Mouse (Mus musculus): ENCODE data around the gene Tmub2. TPM values are rescaled to one million over a fixed set of nuclear protein-coding genes. Genes with fewer than 3 reads are reported as not detected.
"Not testable (repeated sequence)": the region's sequence is repeated elsewhere in the genome, so short reads cannot be mapped to it uniquely, and the experiment has no call there.

Tmub2 gene
- polyA plus RNA-seq, 1 experiment from 2014 or later, result 47.8 TPM

- no peaks in the 10 kb centered on the region for H3K27me3 ChIP-seq (replicated peaks)
- H3K27ac ChIP-seq, result no peak overlapping the region
- H3K4me3 ChIP-seq (replicated peaks), result no peak overlapping the region
- H3K36me3 ChIP-seq, result no peaks in the 10 kb centered on the region; the same call in 1 of the 2 replicates
- no peak overlapping the region for H3K9ac ChIP-seq
- no peak for ATAC-seq (ENCODE audit: insufficient read depth, low FRiP score, low read depth)
- no peak overlapping the region for H3K4me2 ChIP-seq
- no peaks in the 10 kb centered on the region for H3K4me1 ChIP-seq
- H3K9me3 ChIP-seq, result no peaks in the 10 kb centered on the region
- WGBS, result 49% methylated on average over 9 of the region's 9 CpGs
Observed at GRCm38 (mm10) chr11:102257514-102257913, 27.2 kb upstream of the Tmub2 start.

- Histone ChIP-seq H3K4me1 (no peaks in the 10 kb centered on the region), H3K36me3 (no peaks in the 10 kb centered on the region; the same call in 1 of the 2 replicates), H3K9me3 (no peaks in the 10 kb centered on the region), H3K27ac (no peak overlapping the region), H3K4me3 (replicated peaks) (no peak overlapping the region), H3K9ac (no peak overlapping the region), H3K27me3 (replicated peaks) (no peaks in the 10 kb centered on the region), H3K4me2 (no peak overlapping the region)
- ATAC-seq (ENCODE audit: insufficient read depth, low FRiP score, low read depth), result no peak
- WGBS, result 87% methylated on average over 6 of the region's 6 CpGs
Observed at GRCm38 (mm10) chr11:102258095-102258494, 26.6 kb upstream of the Tmub2 start.

- H3K9me3 ChIP-seq, result no peaks in the 10 kb centered on the region
- H3K27ac ChIP-seq, result no peak overlapping the region
- no peak overlapping the region for H3K4me3 ChIP-seq (replicated peaks)
- H3K9ac ChIP-seq, result no peak overlapping the region
- H3K4me2 ChIP-seq, result no peak overlapping the region
- no peaks in the 10 kb centered on the region for H3K27me3 ChIP-seq (replicated peaks)
- no peaks in the 10 kb centered on the region; the same call in 1 of the 2 replicates for H3K36me3 ChIP-seq
- ATAC-seq (ENCODE audit: insufficient read depth, low FRiP score, low read depth), result no peak
- H3K4me1 ChIP-seq, result no peaks in the 10 kb centered on the region
- WGBS, result 91% methylated on average over 3 of the region's 3 CpGs
Observed at GRCm38 (mm10) chr11:102258521-102258920, 26.2 kb upstream of the Tmub2 start.

GRCm38 (mm10) chr11:102263211-102263610 is 21.5 kb upstream of the Tmub2 start:
- H3K9me3 ChIP-seq, result no peaks in the 10 kb centered on the region
- no peak for ATAC-seq (ENCODE audit: insufficient read depth, low FRiP score, low read depth)
- no peak overlapping the region for H3K27ac ChIP-seq
- no peak overlapping the region for H3K9ac ChIP-seq
- no peaks in the 10 kb centered on the region for H3K36me3 ChIP-seq
- H3K4me1 ChIP-seq, result peaks cover 5% of the 10 kb centered on the region; the same call in 1 of the 2 replicates
- WGBS, result 91% methylated on average over 7 of the region's 7 CpGs
- no peak overlapping the region for H3K4me2 ChIP-seq
- H3K27me3 ChIP-seq (replicated peaks), result no peaks in the 10 kb centered on the region
- no peak overlapping the region for H3K4me3 ChIP-seq (replicated peaks)

- Histone ChIP-seq H3K4me3 (replicated peaks) (no peak overlapping the region), H3K9ac (no peak overlapping the region), H3K27ac (no peak overlapping the region), H3K27me3 (replicated peaks) (no peaks in the 10 kb centered on the region), H3K9me3 (no peaks in the 10 kb centered on the region), H3K36me3 (no peaks in the 10 kb centered on the region), H3K4me2 (no peak overlapping the region), H3K4me1 (peaks cover 5% of the 10 kb centered on the region; the same call in 1 of the 2 replicates)
- WGBS, result 71% methylated on average over 14 of the region's 14 CpGs
- no peak for ATAC-seq (ENCODE audit: insufficient read depth, low FRiP score, low read depth)
Observed at GRCm38 (mm10) chr11:102265816-102266215, 18.9 kb upstream of the Tmub2 start.

- WGBS, result 89% methylated on average over 8 of the region's 8 CpGs
- peaks cover 5% of the 10 kb centered on the region; the same call in 1 of the 2 replicates for H3K4me1 ChIP-seq
- ATAC-seq (ENCODE audit: insufficient read depth, low FRiP score, low read depth), result no peak
- H3K4me2 ChIP-seq, result no peak overlapping the region
- no peak overlapping the region for H3K9ac ChIP-seq
- no peaks in the 10 kb centered on the region for H3K9me3 ChIP-seq
- H3K27me3 ChIP-seq (replicated peaks), result no peaks in the 10 kb centered on the region
- no peak overlapping the region for H3K4me3 ChIP-seq (replicated peaks)
- H3K27ac ChIP-seq, result no peak overlapping the region
- no peaks in the 10 kb centered on the region for H3K36me3 ChIP-seq
Observed at GRCm38 (mm10) chr11:102266631-102267355, 17.9 kb upstream of the Tmub2 start.

- Histone ChIP-seq H3K4me2 (0 out of 2 replicates have a peak overlapping the region, but pooled peaks have one; percentile 19), H3K36me3 (no peaks in the 10 kb centered on the region), H3K9ac (no peak overlapping the region), H3K27ac (no peak overlapping the region), H3K27me3 (replicated peaks) (no peaks in the 10 kb centered on the region), H3K9me3 (no peaks in the 10 kb centered on the region), H3K4me1 (peaks cover 5% of the 10 kb centered on the region; the same call in 1 of the 2 replicates), H3K4me3 (replicated peaks) (no peak overlapping the region)
- 7% methylated on average over 11 of the region's 11 CpGs for WGBS
- no peak; the same call in 1 of the 2 replicates for ATAC-seq (ENCODE audit: insufficient read depth, low FRiP score, low read depth)
Observed at GRCm38 (mm10) chr11:102267480-102267879, 17.3 kb upstream of the Tmub2 start.

- Histone ChIP-seq H3K4me2 (no peak within 1 kb of the TSS), H3K36me3 (no peaks in the 10 kb centered on the region), H3K9ac (no peak within 1 kb of the TSS), H3K4me1 (peaks cover 5% of the 10 kb centered on the region; the same call in 1 of the 2 replicates), H3K27ac (no peak within 1 kb of the TSS), H3K27me3 (replicated peaks) (no peaks in the 10 kb centered on the region), H3K4me3 (replicated peaks) (no peak within 1 kb of the TSS), H3K9me3 (no peaks in the 10 kb centered on the region)
- no peak for ATAC-seq (ENCODE audit: insufficient read depth, low FRiP score, low read depth)
- WGBS, result 87% methylated on average over 12 of the region's 12 CpGs
Observed at GRCm38 (mm10) chr11:102268520-102269244, 16.0 kb upstream of the Tmub2 start, which contains the start of gene Asb16. Asb16 (plus strand) TSS chr11:102268743.

GRCm38 (mm10) chr11:102276411-102276915 is 8.3 kb upstream of the Tmub2 start:
- H3K4me1 ChIP-seq, result peaks cover 13% of the 10 kb centered on the region; the same call in 1 of the 2 replicates
- WGBS, result under 1% methylated on average over 33 of the region's 33 CpGs

GRCm38 (mm10) chr11:102277754-102278153 is 7.0 kb upstream of the Tmub2 start:
- Histone ChIP-seq H3K4me2 (no peak overlapping the region), H3K27ac (no peak overlapping the region), H3K9ac (no peak overlapping the region), H3K36me3 (no peaks in the 10 kb centered on the region), H3K4me3 (replicated peaks) (no peak overlapping the region), H3K27me3 (replicated peaks) (no peaks in the 10 kb centered on the region), H3K4me1 (peaks cover 13% of the 10 kb centered on the region; the same call in 1 of the 2 replicates), H3K9me3 (no peaks in the 10 kb centered on the region)
- WGBS, result 71% methylated on average over 11 of the region's 12 CpGs
- no peak for ATAC-seq (ENCODE audit: insufficient read depth, low FRiP score, low read depth)

More at GRCm38 (mm10) chr11:102276411-102276915, 8.3 kb upstream of the Tmub2 start:
- Histone ChIP-seq H3K9ac (peak overlapping the region; percentile 21; the same call in 1 of the 2 replicates), H3K9me3 (no peaks in the 10 kb centered on the region), H3K27me3 (replicated peaks) (no peaks in the 10 kb centered on the region), H3K27ac (no peak overlapping the region), H3K4me2 (peak overlapping the region; percentile 72), H3K36me3 (no peaks in the 10 kb centered on the region), H3K4me3 (replicated peaks) (peak overlapping the region; percentile 34)
- peak; percentile 75 for ATAC-seq (ENCODE audit: insufficient read depth, low FRiP score, low read depth)

- ATAC-seq (ENCODE audit: insufficient read depth, low FRiP score, low read depth), result no peak
Observed at GRCm38 (mm10) chr11:102279595-102279994, 5.1 kb upstream of the Tmub2 start.

GRCm38 (mm10) chr11:102280267-102280666 is 4.5 kb upstream of the Tmub2 start:
- not testable (repeated sequence) for ATAC-seq (ENCODE audit: insufficient read depth, low FRiP score, low read depth)

More at GRCm38 (mm10) chr11:102279595-102279994, 5.1 kb upstream of the Tmub2 start:
- Histone ChIP-seq H3K27me3 (replicated peaks) (no peaks in the 10 kb centered on the region), H3K9me3 (no peaks in the 10 kb centered on the region), H3K9ac (no peak overlapping the region), H3K4me1 (peaks cover 13% of the 10 kb centered on the region; the same call in 1 of the 2 replicates), H3K4me2 (no peak overlapping the region), H3K36me3 (no peaks in the 10 kb centered on the region), H3K4me3 (replicated peaks) (no peak overlapping the region), H3K27ac (no peak overlapping the region)
- 82% methylated on average over 3 of the region's 3 CpGs for WGBS

More at GRCm38 (mm10) chr11:102280267-102280666, 4.5 kb upstream of the Tmub2 start:
- 76% methylated on average over 6 of the region's 6 CpGs for WGBS
- H3K36me3 ChIP-seq; H3K4me2 ChIP-seq; H3K27me3 ChIP-seq (replicated peaks); H3K9ac ChIP-seq; H3K27ac ChIP-seq; H3K9me3 ChIP-seq; H3K4me3 ChIP-seq (replicated peaks): not testable (repeated sequence)
- peaks cover 13% of the 10 kb centered on the region; the same call in 1 of the 2 replicates for H3K4me1 ChIP-seq

All from stomach, embryonic 15.5 days (tissue).